Mouse (Mus musculus) frontal cortex, postnatal 10 days (tissue): ENCODE results near the gene Clcn3.

ENCODE experiments used
- DNase-seq, 2 experiments: peaks; one replicate each; pipeline ENCODE4 v3.0.0; 2022; ENCODE audit warnings: low spot score in 2 of 2, mixed read lengths in 1 of 2

Gene Clcn3

GRCm38 (mm10) chr8:60951757-60952156 is 31.3 kb downstream of the Clcn3 start:
- DNase-seq = no peak

- DNase-seq = no peak
Measured at GRCm38 (mm10) chr8:60951271-60951670, 31.8 kb downstream of the Clcn3 start.

- DNase-seq = no peak
Measured at GRCm38 (mm10) chr8:60949859-60950258, 33.2 kb downstream of the Clcn3 start.

- DNase-seq = no peak
Measured at GRCm38 (mm10) chr8:60947503-60947902, 35.6 kb downstream of the Clcn3 start.

- no peak for DNase-seq
Measured at GRCm38 (mm10) chr8:60942867-60943266, 40.2 kb downstream of the Clcn3 start.

GRCm38 (mm10) chr8:60938717-60939424 is 44.2 kb downstream of the Clcn3 start:
- DNase-seq = no peak

GRCm38 (mm10) chr8:60933617-60934016 is 49.5 kb downstream of the Clcn3 start:
- DNase-seq = no peak

- DNase-seq = no peak
Measured at GRCm38 (mm10) chr8:60920176-60920575, 62.9 kb downstream of the Clcn3 start.

- DNase-seq = no peak
Measured at GRCm38 (mm10) chr8:60919069-60919468, 64.0 kb downstream of the Clcn3 start.

GRCm38 (mm10) chr8:60912554-60912953 is 70.5 kb downstream of the Clcn3 start:
- DNase-seq = no peak

GRCm38 (mm10) chr8:60912081-60912480 is 71.0 kb downstream of the Clcn3 start:
- DNase-seq = no peak

GRCm38 (mm10) chr8:60900147-60900546 is 83.0 kb downstream of the Clcn3 start:
- no peak for DNase-seq

GRCm38 (mm10) chr8:60895878-60896277 is 87.2 kb downstream of the Clcn3 start:
- DNase-seq = no peak

GRCm38 (mm10) chr8:60891757-60892156 is 91.3 kb downstream of the Clcn3 start:
- no peak for DNase-seq

- no peak for DNase-seq
Measured at GRCm38 (mm10) chr8:60890520-60890874, 92.6 kb downstream of the Clcn3 start.

- DNase-seq = peak; percentile 88 to 92
Measured at GRCm38 (mm10) chr8:60889843-60890519, 93.1 kb downstream of the Clcn3 start, which contains the start of gene Hpf1. TSS of gene Hpf1 (plus strand) at chr8:60890418.

- no peak for DNase-seq
Measured at GRCm38 (mm10) chr8:60889131-60889842, 93.8 kb downstream of the Clcn3 start.

- DNase-seq = no peak
Measured at GRCm38 (mm10) chr8:60886736-60887135, 96.4 kb downstream of the Clcn3 start.

- no peak for DNase-seq
Measured at GRCm38 (mm10) chr8:60883419-60884137, 99.5 kb downstream of the Clcn3 start.

GRCm38 (mm10) chr8:60878617-60879016 is 104.5 kb downstream of the Clcn3 start:
- no peak for DNase-seq

- DNase-seq = no peak
Measured at GRCm38 (mm10) chr8:60870231-60871193, 112.6 kb downstream of the Clcn3 start.
